Mouse (Mus musculus) stomach, postnatal 0 days (tissue): ENCODE results near the gene Nptx1. TPM values are rescaled to one million over a fixed set of nuclear protein-coding genes. Genes with fewer than 3 reads are reported as not detected.
A peak's percentile ranks its signal among the peaks of the same experiment; 100 is the strongest.

Experiments
- ATAC-seq: fragments of 200-750 bp; cut with Nextera tagmentation; 2 replicates; pipeline ENCODE4 v1.8.0; 2017; ENCODE audit not compliant: low FRiP score, low TSS enrichment
- DNase-seq: peaks from one replicate; pipeline ENCODE4 v3.0.0-alpha.2; 2016; ENCODE audit warnings: low spot score
- H3K27ac ChIP-seq: fragments of 300-500 bp; sonication (generic); replicated peaks from 2 replicates; pipeline ENCODE4 v1.5.1; 2014; ENCODE audit warnings: mild to moderate bottlenecking, control low read depth
- H3K27me3 ChIP-seq: fragments of 300-500 bp; sonication (generic); 2 replicates; pipeline ENCODE4 v1.6.1; 2014; ENCODE audit warnings: low read length; ENCODE audit not compliant: control insufficient read depth, insufficient read depth
- H3K36me3 ChIP-seq: fragments of 300-500 bp; sonication (generic); 2 replicates; pipeline ENCODE4 v1.6.1; 2014; ENCODE audit warnings: low read length, mixed read lengths; ENCODE audit not compliant: control insufficient read depth, insufficient read depth
- H3K4me1 ChIP-seq: fragments of 300-500 bp; sonication (generic); replicated peaks from 2 replicates; pipeline ENCODE4 v1.6.1; 2014; ENCODE audit warnings: antibody characterized with exemption; ENCODE audit not compliant: control insufficient read depth, insufficient read depth
- H3K4me2 ChIP-seq: fragments of 300-500 bp; sonication (generic); replicated peaks from 2 replicates; pipeline ENCODE4 v1.6.1; 2014; ENCODE audit warnings: low read depth, mild to moderate bottlenecking, control low read depth, moderate library complexity
- H3K4me3 ChIP-seq: fragments of 300-500 bp; sonication (generic); 2 replicates; pipeline ENCODE4 v1.5.1; 2014; ENCODE audit warnings: low read depth, low read length, control low read depth
- H3K9ac ChIP-seq: fragments of 300-500 bp; sonication (generic); 2 replicates; pipeline ENCODE4 v1.6.1; 2014; ENCODE audit warnings: mild to moderate bottlenecking, low read length, control low read depth, mixed read lengths
- H3K9me3 ChIP-seq: fragments of 300-500 bp; sonication (generic); 2 replicates; pipeline ENCODE4 v1.6.1; 2016; ENCODE audit warnings: low read length; ENCODE audit not compliant: control insufficient read depth
- CTCF ChIP-seq: IDR thresholded peaks from 2 replicates; pipeline ENCODE4 v1.5.1; 2016; ENCODE audit warnings: antibody characterized with exemption, low read depth, mild to moderate bottlenecking, moderate library complexity
- EP300 ChIP-seq: optimal IDR thresholded peaks from 2 replicates; pipeline ENCODE3; 2016; ENCODE audit warnings: antibody characterized with exemption
- WGBS: fragments of 180-500 bp; shearing (Covaris S2); extraction: QIAGEN DNeasy Blood & Tissue Kit; methylation state at CpG from one replicate; pipeline ENCODE4 v1.1.7; 2014; 5-methylcytosine and 5-hydroxymethylcytosine counted together
- polyA plus RNA-seq: library from polyadenylated mRNA; unstranded; fragments of >200 nt; fragmentation: Nextera tagmentation; extraction: Ambion mirVana; gene quantifications from 2 replicates; pipeline ENCODE4 v1.2.1, GENCODE M21; 2015

Gene Nptx1
- polyA plus RNA-seq, 1 experiment from 2014 or later, result 0.13 TPM

DNA sequence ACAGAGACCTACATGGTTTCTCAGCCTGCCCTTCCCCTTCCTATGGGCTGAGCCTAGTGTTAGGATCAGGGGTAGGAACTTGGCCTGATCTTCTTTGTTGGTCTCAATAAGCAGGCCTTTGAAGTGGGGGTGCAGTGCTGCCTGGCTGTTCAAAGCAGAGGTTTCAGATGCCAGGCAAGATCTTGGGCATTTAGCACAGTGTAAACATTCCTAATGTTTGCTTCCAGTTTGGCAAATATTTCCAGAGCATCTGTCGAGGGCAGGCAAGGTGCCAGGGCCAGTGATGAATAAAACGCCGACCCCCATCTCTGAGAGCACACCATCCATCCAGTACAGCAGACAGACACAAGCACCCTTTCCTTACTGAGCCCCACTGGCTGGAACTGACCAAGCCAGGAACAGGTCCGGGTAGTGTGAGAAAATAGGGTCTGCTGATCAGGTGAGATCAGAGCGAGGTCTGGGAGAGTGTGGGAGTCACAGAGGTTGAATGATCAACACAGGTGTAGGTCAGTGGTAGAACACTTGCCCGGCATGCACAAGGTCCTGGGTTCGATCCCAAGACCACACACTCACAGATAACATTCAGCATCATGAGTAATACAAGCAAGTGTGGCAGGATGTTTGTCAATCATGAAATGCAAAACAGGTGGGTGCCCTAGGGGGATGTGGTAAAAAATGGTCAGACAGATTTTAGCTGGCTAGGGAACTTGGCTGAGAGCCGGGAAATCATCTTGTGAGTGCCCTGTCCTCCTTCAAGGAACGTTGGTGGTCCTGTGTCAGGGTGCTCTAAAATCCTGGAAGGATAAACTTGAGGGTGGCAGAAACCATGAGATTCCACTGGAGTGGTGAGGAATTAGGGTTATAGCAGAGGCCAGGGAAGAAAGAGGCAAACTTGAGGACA, 5.6 kb upstream of the Nptx1 start:
- peaks cover 9% of the 10 kb centered on the region; the same call in 1 of the 2 replicates for H3K4me1 ChIP-seq
- no peaks in the 10 kb centered on the region for H3K36me3 ChIP-seq
- no peak overlapping the region for H3K4me3 ChIP-seq
- no peak overlapping the region for H3K4me2 ChIP-seq
- no peak for TF ChIP-seq CTCF
- TF ChIP-seq EP300, result no peak
- H3K9me3 ChIP-seq, result no peaks in the 10 kb centered on the region
- ATAC-seq (no peak), DNase-seq (peak; percentile 28)
- peaks cover 14% of the 10 kb centered on the region for H3K27me3 ChIP-seq
- no peak overlapping the region for H3K27ac ChIP-seq
- H3K9ac ChIP-seq, result no peak overlapping the region
- 40% methylated on average over 9 of the region's 9 CpGs for WGBS

- Histone ChIP-seq H3K9me3 (no peaks in the 10 kb centered on the region), H3K4me1 (peaks cover 12% of the 10 kb centered on the region; the same call in 1 of the 2 replicates), H3K4me2 (no peak overlapping the region), H3K36me3 (no peaks in the 10 kb centered on the region), H3K4me3 (no peak overlapping the region), H3K27me3 (peaks cover 15% of the 10 kb centered on the region), H3K27ac (no peak overlapping the region), H3K9ac (no peak overlapping the region)
- DNase-seq (no peak), ATAC-seq (no peak)
- 38% methylated on average over 1 of the region's 1 CpGs for WGBS
- TF ChIP-seq EP300 (no peak), CTCF (no peak)
Observed at GRCm38 (mm10) chr11:119552301-119552700, 4.7 kb upstream of the Nptx1 start.

DNA sequence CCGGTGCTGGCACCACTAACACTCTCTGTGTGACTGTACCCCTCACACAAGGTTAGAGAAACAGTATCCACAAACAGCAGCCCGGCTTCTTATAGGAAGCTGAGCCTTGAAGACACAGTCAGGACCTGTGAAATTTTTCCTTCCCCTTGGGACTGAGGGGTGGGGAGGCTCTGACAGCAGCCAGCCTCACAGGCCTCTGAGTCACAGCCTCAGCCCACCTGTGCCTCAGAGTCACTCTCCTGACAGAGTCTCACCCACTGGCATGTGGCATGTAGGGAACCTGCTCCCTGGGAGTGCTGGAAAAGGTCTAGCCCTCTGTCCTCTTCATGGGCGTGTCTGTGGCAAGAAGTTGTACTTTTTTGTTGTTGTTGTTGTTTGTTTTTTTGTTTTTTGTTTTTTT, 3.9 kb upstream of the Nptx1 start:
- H3K36me3 ChIP-seq, result no peaks in the 10 kb centered on the region
- peaks cover 16% of the 10 kb centered on the region; the same call in 1 of the 2 replicates for H3K4me1 ChIP-seq
- ATAC-seq (no peak), DNase-seq (no peak)
- H3K4me2 ChIP-seq, result no peak overlapping the region
- peaks cover 15% of the 10 kb centered on the region for H3K27me3 ChIP-seq
- no peaks in the 10 kb centered on the region for H3K9me3 ChIP-seq
- WGBS, result 66% methylated on average over 3 of the region's 3 CpGs
- no peak for TF ChIP-seq EP300
- no peak for TF ChIP-seq CTCF
- no peak overlapping the region for H3K9ac ChIP-seq
- no peak overlapping the region for H3K27ac ChIP-seq
- H3K4me3 ChIP-seq, result no peak overlapping the region

DNA sequence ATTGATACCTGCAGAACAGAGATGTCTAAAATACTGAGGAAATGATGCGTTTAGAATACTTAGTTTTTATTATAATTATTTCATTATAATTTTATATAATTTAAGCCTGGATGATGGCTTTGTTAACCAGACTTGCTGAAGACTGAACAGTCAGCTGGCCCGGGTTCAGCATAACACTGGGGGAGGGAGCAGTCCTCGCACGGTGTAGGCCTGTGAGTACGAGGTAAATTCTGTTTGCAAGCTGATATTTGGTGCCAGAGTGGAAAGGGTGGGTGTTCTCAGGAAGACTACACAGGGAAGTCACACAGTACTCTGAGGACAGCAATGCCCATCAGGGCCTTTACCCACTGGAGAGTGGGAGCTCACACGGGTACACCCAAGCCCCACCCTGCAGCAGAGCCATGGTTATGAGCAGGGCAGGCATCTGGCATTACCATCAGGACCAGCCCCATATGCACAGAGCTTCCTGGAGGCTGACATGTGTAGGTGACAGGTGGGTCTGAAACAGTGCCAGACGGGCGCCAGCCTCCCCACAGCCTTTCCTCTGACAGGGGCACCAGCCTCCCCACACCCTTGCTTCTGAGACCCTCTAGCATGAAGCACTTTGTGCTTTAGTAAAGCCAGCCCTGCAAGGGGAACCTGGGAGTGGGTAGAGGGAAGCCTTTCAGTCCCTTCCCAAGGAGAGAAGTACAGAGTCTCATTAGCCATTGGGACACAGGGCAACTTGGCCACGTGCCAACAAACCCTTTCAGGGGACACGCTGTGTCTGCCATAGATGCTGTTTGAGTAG, 3.2 kb upstream of the Nptx1 start:
- Histone ChIP-seq H3K27me3 (peaks cover 15% of the 10 kb centered on the region), H3K4me1 (peaks cover 16% of the 10 kb centered on the region; the same call in 1 of the 2 replicates), H3K27ac (no peak overlapping the region), H3K4me3 (no peak overlapping the region), H3K36me3 (no peaks in the 10 kb centered on the region), H3K9me3 (no peaks in the 10 kb centered on the region), H3K9ac (no peak overlapping the region), H3K4me2 (no peak overlapping the region)
- WGBS, result 50% methylated on average over 10 of the region's 10 CpGs
- ATAC-seq, result no peak
- DNase-seq, result no peak
- TF ChIP-seq EP300 (no peak), CTCF (no peak)

DNA sequence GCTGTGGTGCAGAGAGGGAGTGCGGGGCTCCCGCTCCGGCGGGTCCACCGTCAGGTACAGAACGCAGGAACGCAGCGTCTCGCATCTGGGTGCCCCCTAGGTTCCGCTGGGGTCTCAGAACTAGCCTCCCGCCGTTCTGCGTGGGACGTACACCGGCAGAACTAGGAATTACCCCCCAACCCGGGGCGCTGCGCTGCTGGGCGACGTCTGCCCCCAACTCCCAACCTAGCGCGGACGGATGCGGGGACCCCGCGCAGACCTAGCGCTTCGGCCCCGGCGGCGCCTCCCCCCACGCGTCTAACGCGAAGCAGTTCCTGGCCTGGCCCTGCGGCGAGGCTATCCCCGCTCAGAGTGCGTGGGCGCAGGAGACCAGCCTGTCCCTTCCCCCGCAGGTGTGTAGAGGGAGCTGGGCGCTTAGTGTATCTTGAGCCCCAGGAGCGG, 1.8 kb upstream of the Nptx1 start:
- 4% methylated on average over 30 of the region's 43 CpGs for WGBS
- DNase-seq, result no peak

More for the DNA sequence above, 1.8 kb upstream of the Nptx1 start:
- Histone ChIP-seq H3K9me3 (no peaks in the 10 kb centered on the region), H3K9ac (peak overlapping the region; percentile 27; the same call in 1 of the 2 replicates), H3K4me2 (peak overlapping the region; percentile 98), H3K27me3 (peaks cover 18% of the 10 kb centered on the region), H3K36me3 (no peaks in the 10 kb centered on the region), H3K4me3 (peak overlapping the region; percentile 56), H3K27ac (no peak overlapping the region), H3K4me1 (peaks cover 16% of the 10 kb centered on the region; the same call in 1 of the 2 replicates)
- ATAC-seq, result no peak
- TF ChIP-seq CTCF, result no peak
- TF ChIP-seq EP300, result no peak
